Mouse (Mus musculus) stomach, adult 2 months (tissue): ENCODE data around the gene Wdr86. TPM values are rescaled to one million over a fixed set of nuclear protein-coding genes. Genes with fewer than 3 reads are reported as not detected.

Source experiments
- polyA plus RNA-seq: library from polyadenylated mRNA; depleted of rRNA; stranded (reverse); fragments of >200 nt; gene quantifications from 2 replicates; pipeline ENCODE4 v1.2.3, GENCODE M21; 2012; rRNA removed

Wdr86 gene
- polyA plus RNA-seq: 0.51 and 0.68 TPM in 2 replicates

DNA sequence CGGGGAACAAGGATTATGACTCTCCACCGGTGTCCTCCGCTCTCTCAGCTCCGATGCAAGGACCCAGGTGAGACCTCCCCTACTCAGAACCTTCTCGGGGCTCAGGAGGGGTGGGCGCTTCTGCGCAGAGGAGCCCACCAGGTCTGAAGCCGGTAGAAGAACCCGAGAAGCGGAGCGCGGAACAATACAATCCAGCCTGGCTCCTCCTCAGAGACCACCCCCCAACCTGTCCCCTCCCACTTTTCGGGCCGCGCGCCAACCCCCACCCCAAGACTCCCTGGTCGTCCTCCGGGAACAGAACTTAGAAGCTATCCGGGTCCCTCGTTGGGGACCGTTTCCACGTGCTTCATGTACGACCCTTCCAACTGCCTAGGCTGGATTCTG is at the start of gene Wdr86:
Gene Wdr86, minus strand, starts transcription at position 240 of the 384 bp plus-strand sequence.

DNA sequence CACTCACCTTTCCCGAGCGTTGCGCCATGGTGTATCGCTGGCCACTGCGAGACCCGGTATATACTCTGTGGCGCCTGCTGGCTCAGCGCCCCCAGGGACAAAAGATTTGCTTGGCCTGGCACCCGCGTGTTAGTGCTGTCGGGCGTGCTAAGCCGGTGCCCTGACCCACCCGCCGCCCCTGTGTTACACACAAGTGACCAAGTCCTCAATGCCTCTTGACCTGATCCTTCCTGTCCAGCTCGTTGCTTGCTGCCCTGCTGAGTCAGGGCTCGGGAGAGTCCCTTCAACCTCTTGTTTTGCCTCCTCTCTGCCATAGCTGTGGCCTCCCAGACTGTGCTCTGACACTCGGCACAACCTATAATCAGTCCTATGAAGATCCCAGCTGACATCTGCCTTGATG is 27.3 kb upstream of the Wdr86 start, which contains the start of gene Crygn:
Gene Crygn, minus strand, starts transcription at position 193 of the 400 bp plus-strand sequence.

DNA sequence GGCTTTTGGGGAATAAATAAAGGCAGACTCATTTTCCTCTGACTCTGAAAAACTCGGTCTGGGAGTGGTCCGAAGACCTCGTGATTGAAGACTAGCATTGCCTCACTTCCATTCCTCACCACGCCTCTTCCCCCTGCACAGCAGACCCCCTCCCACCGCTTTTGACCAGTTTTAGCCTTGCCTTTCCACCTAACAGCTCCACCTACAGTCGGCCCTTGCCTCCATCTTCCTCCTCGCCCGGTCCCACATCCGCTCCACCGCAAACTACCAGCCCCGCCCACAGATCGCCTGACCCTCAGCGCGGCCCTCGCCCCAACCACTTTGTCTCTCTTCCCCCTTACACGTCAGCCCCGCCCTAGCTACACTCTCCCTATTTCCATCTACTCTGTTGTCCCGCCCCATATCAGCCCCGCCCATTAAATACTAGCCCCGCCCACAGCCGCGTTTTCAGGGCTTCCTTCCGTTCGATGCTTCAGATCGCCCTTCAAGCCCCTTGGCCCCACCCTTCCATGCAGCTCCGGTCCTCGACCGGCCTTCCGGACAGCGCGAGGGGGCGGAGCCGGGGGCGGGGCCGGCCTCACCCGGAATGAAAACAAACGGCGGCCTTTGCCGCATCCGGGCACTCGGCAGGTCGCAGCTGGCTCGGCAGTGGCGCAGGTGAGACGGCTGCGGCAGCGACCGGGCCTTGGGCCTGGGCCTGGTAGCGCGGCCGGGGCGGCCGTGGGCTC is 45.0 kb downstream of the Wdr86 start, which contains the start of gene Nub1:
Gene Nub1, plus strand, starts transcription at position 167 of the 728 bp plus-strand sequence.

Other genes starting within 250 kb of the Wdr86 start
- gene Gbx1, start 203.5 kb downstream of the Wdr86 start, polyA plus RNA-seq: not detected in 2 replicates
- 1.7 TPM in 2 replicates for gene Asb10, start 189.7 kb downstream of the Wdr86 start, polyA plus RNA-seq
- gene 4931409K22Rik, start 173.9 kb downstream of the Wdr86 start, polyA plus RNA-seq: not detected in 2 replicates
- 27.4 and 28.4 TPM in 2 replicates for gene Abcf2, start 153.3 kb downstream of the Wdr86 start, polyA plus RNA-seq
- 26.1 and 27.7 TPM in 2 replicates for gene Chpf2, start 144.0 kb downstream of the Wdr86 start, polyA plus RNA-seq
- 39.3 and 74.8 TPM in 2 replicates for gene Smarcd3, start 106.3 kb downstream of the Wdr86 start, polyA plus RNA-seq
- 15.9 and 19.1 TPM in 2 replicates for gene Nub1, start 45.2 kb downstream of the Wdr86 start, polyA plus RNA-seq
- not detected in 2 replicates for gene Crygn, start 27.3 kb upstream of the Wdr86 start, polyA plus RNA-seq
- 7.4 and 13.7 TPM in 2 replicates for gene Rheb, start 111.9 kb upstream of the Wdr86 start, polyA plus RNA-seq